Mouse (Mus musculus) lung, postnatal 0 days (tissue): ENCODE measurements around the gene Cpne5.

Experiments
- CTCF ChIP-seq: IDR thresholded peaks from 2 replicates; pipeline ENCODE4 v1.5.1; 2016; ENCODE audit warnings: antibody characterized with exemption, mild to moderate bottlenecking
- EP300 ChIP-seq: IDR thresholded peaks from 2 replicates; pipeline ENCODE4 v1.6.1; 2016; ENCODE audit warnings: antibody characterized with exemption, mild to moderate bottlenecking, control low read depth

DNA sequence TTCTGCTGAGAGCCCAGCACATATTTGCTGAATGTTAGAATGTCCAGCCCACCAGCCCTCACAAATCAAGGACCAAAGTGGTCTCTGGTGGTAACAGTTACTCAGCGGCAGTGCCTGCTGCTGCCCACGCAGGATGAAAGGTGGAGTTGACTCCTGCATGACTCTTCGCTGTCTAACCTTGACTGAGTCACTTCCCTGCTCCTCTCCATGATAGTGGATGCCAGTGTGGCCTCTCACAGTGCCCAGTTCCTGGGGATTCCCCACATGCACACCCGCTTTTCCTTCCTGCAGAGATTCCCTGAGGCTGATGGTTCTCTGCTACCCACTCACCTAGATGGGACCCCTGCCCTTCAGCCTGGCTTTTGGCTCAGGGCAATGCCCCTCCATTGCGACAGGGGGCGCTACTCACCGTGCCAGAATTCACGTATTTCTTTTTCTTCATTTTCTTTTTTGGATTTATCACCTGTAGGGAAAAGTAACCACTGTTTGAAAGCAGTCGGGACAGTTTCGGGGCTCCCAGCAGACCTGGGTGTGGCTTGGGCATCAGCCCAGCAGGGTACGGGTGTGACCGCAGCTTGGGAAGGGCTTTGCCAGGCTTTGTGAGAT is 68.9 kb downstream of the Cpne5 start:
- peak; percentile 62 for TF ChIP-seq CTCF
- TF ChIP-seq EP300: no peak
